Mouse (Mus musculus): ENCODE measurements around the gene Stab2.

GRCm38 (mm10) chr10:87035866-87036265 lies 28.0 kb upstream of the Stab2 start:
- no peak for TF ChIP-seq POLR2A (IDR thresholded peaks at IDR 0.05; ENCODE audit: borderline replicate concordance, low read depth, low read length)
- TF ChIP-seq CTCF (IDR thresholded peaks at IDR 0.05; ENCODE audit: low read depth, low read length), result no peak
